Mouse (Mus musculus) ovary, adult 18-20 months (tissue): Measurements from ENCODE around the gene Dact2.
A peak's percentile ranks its signal among the peaks of the same experiment; 100 is the strongest.

Experiments
- DNase-seq: peaks from one replicate; pipeline ENCODE4 v3.0.0; 2022; ENCODE audit warnings: low spot score, mixed read lengths

The Dact2 gene

GRCm38 (mm10) chr17:14212796-14213195, 8.7 kb upstream of the Dact2 start:
- DNase-seq, result no peak

- DNase-seq, result no peak
Measured at GRCm38 (mm10) chr17:14207093-14207561, 3.0 kb upstream of the Dact2 start.

GRCm38 (mm10) chr17:14206062-14206461, 2.0 kb upstream of the Dact2 start:
- DNase-seq, result no peak

- DNase-seq, result no peak
Measured at GRCm38 (mm10) chr17:14205236-14205635, 1.1 kb upstream of the Dact2 start.

GRCm38 (mm10) chr17:14203121-14203941, 773 bp downstream of the Dact2 start:
- DNase-seq, result no peak

- no peak for DNase-seq
Measured at GRCm38 (mm10) chr17:14202291-14203030, 1.6 kb downstream of the Dact2 start.

- no peak for DNase-seq
Measured at GRCm38 (mm10) chr17:14201281-14201787, 2.8 kb downstream of the Dact2 start.

GRCm38 (mm10) chr17:14200206-14200605, 3.9 kb downstream of the Dact2 start:
- DNase-seq, result no peak

GRCm38 (mm10) chr17:14199621-14200020, 4.5 kb downstream of the Dact2 start:
- DNase-seq, result no peak

GRCm38 (mm10) chr17:14192924-14193323, 11.2 kb downstream of the Dact2 start:
- no peak for DNase-seq

GRCm38 (mm10) chr17:14192432-14192831, 11.7 kb downstream of the Dact2 start:
- DNase-seq, result no peak

- no peak for DNase-seq
Measured at GRCm38 (mm10) chr17:14188455-14188854, 15.6 kb downstream of the Dact2 start.

- peak; percentile 43 for DNase-seq
Measured at GRCm38 (mm10) chr17:14187096-14187495, 17.0 kb downstream of the Dact2 start.

GRCm38 (mm10) chr17:14186176-14186575, 17.9 kb downstream of the Dact2 start:
- DNase-seq, result no peak

GRCm38 (mm10) chr17:14184192-14184814, 19.8 kb downstream of the Dact2 start:
- no peak for DNase-seq

- no peak for DNase-seq
Measured at GRCm38 (mm10) chr17:14183717-14184116, 20.4 kb downstream of the Dact2 start.

- no peak for DNase-seq
Measured at GRCm38 (mm10) chr17:14182860-14183259, 21.2 kb downstream of the Dact2 start.

GRCm38 (mm10) chr17:14178911-14179310, 25.2 kb downstream of the Dact2 start:
- DNase-seq, result no peak

GRCm38 (mm10) chr17:14178475-14178874, 25.6 kb downstream of the Dact2 start:
- no peak for DNase-seq

- DNase-seq, result no peak
Measured at GRCm38 (mm10) chr17:14178049-14178448, 26.1 kb downstream of the Dact2 start.

GRCm38 (mm10) chr17:14177018-14177417, 27.1 kb downstream of the Dact2 start:
- no peak for DNase-seq

GRCm38 (mm10) chr17:14175704-14176103, 28.4 kb downstream of the Dact2 start:
- DNase-seq, result no peak
